Mouse (Mus musculus) left cerebral cortex, adult 18-20 months (tissue): Measurements from ENCODE around the gene Nfatc2ip. TPM values are rescaled to one million over a fixed set of nuclear protein-coding genes. Genes with fewer than 3 reads are reported as not detected.

ENCODE experiments used
- microRNA-seq, 2 experiments: library from miRNA; unstranded; fragments of <30 nt; microRNA quantifications; one replicate each; pipeline ENCODE4 v1.2.0; 2021
- total RNA-seq, 2 experiments: library from RNA; stranded (reverse); gene quantifications; 2 replicates each; pipeline ENCODE4 v1.2.3; 2021

Nfatc2ip gene
- total RNA-seq, 2 experiments from 2014 or later = 4.5 to 5.8 TPM

Small RNAs within 50 kb of the gene (microRNA-seq; reads per million reads assigned to microRNA genes)
- gene Mir7058 = 0 reads per million in 2 experiments

Other genes starting within 250 kb of the Nfatc2ip start
- gene Xpo6, start 196.2 kb downstream of the Nfatc2ip start, total RNA-seq = 10 to 100 TPM; 94.3 to 95.0 TPM
- gene Sbk1, start 124.1 kb downstream of the Nfatc2ip start, total RNA-seq = 10 to 100 TPM; 77.0 to 77.5 TPM
- gene Lat, start 27.2 kb downstream of the Nfatc2ip start, total RNA-seq = 1 to 10 TPM; 1.5 to 1.7 TPM
- gene Spns1, start 19.3 kb downstream of the Nfatc2ip start, total RNA-seq = 10 to 100 TPM; 84.7 to 85.3 TPM
- not detected for gene Cd19, start 18.2 kb upstream of the Nfatc2ip start, total RNA-seq
- gene Rabep2, start 32.0 kb upstream of the Nfatc2ip start, total RNA-seq = 10 to 100 TPM; 14.0 to 14.6 TPM
- under 1 TPM; 0.12 to 0.49 TPM for gene Atp2a1, start 66.4 kb upstream of the Nfatc2ip start, total RNA-seq
- 10 to 100 TPM; 73.1 to 76.3 TPM for gene Sh2b1, start 78.7 kb upstream of the Nfatc2ip start, total RNA-seq
- 10 to 100 TPM; 90.5 to 94.1 TPM for gene Tufm, start 90.6 kb upstream of the Nfatc2ip start, total RNA-seq
- gene Atxn2l, start 106.7 kb upstream of the Nfatc2ip start, total RNA-seq = 100 to 1,000 TPM; 110 to 115 TPM
- 100 to 1,000 TPM; 182 to 184 TPM for gene Eif3c, start 169.7 kb upstream of the Nfatc2ip start, total RNA-seq
- 1 to 10 TPM in 1 of 2 experiments, under 1 TPM in 1; 0.58 to 1.1 TPM for gene Apobr, start 188.2 kb upstream of the Nfatc2ip start, total RNA-seq
- 10 to 100 TPM; 26.2 to 26.7 TPM for gene Cln3, start 189.1 kb upstream of the Nfatc2ip start, total RNA-seq
- gene Il27, start 198.2 kb upstream of the Nfatc2ip start, total RNA-seq = not detected
- gene Nupr1, start 234.1 kb upstream of the Nfatc2ip start, total RNA-seq = 10 to 100 TPM; 20.3 to 22.6 TPM